Mouse (Mus musculus) embryonic fibroblast, embryonic 13.5 days (primary cell): ENCODE data around the gene Morn5.
A peak's percentile ranks its signal among the peaks of the same experiment; 100 is the strongest.

Experiments used
- CTCF ChIP-seq: IDR thresholded peaks from 2 replicates; pipeline ENCODE4 v1.5.1; 2011; ENCODE audit warnings: mild to moderate bottlenecking, control low read depth, low read length, moderate library complexity, borderline replicate concordance; ENCODE audit not compliant: insufficient read depth
- POLR2A ChIP-seq: IDR thresholded peaks from 2 replicates; pipeline ENCODE4 v1.6.1; 2011; ENCODE audit warnings: low read depth, mild to moderate bottlenecking, control low read depth, low read length, moderate library complexity

DNA sequence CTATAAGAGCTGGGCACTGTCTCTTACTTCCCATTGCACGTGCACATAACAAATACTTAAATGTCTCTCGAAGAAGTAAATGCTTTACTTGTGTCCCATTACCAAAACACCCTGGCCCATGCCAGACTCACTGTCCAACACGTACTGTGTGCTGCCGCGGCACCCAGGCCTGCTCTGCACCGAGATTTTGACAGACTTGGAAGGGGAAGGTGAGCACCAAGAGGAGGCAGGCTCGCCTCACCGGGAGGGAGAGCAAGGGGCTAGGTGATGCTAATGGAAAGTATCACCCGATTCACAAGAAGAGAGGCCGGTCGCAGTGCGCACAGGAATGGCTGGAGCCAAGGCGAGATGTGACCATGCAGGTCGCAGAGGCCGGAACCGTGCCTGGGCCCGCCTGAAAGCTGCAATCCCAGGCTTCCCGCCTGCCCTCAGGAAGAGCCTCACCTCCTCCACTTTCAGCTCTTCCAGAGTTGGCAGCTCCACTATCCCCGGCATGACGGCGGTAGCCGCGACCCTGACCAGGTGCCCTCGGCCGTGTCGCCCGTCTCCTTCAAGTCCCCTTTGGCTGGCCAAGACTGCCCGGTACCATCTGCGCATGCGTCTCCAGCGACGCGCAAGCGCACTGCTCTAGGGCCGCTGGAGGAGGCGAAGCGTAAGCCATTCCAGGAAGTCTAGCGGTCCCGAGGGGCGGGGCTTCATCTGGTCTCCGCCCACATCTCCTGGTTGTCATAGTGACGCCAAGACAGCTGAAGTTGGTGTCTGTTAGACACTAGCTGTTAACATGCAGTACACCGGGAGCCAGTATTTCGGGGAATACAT is at the start of gene Morn5, which contains the start of gene Ndufa8:
- TF ChIP-seq CTCF (no peak), POLR2A (peak; percentile 97)
